Mouse (Mus musculus) kidney, embryonic 16.5 days (tissue): ENCODE results near the gene Tnr. TPM values are rescaled to one million over a fixed set of nuclear protein-coding genes. Genes with fewer than 3 reads are reported as not detected.

Experiments
- ATAC-seq: fragments of 200-750 bp; cut with Nextera tagmentation; 2 replicates; pipeline ENCODE4 v1.8.0; 2017; ENCODE audit warnings: moderate TSS enrichment; ENCODE audit not compliant: low FRiP score, low TSS enrichment
- H3K27ac ChIP-seq: fragments of 300-500 bp; sonication (generic); 2 replicates; pipeline ENCODE4 v1.5.1; 2014; ENCODE audit warnings: low read length
- H3K27me3 ChIP-seq: fragments of 300-500 bp; sonication (generic); 2 replicates; pipeline ENCODE4 v1.6.1; 2014; ENCODE audit warnings: low read length, control low read depth, mixed read lengths; ENCODE audit not compliant: insufficient read depth
- H3K36me3 ChIP-seq: fragments of 300-500 bp; sonication (generic); 2 replicates; pipeline ENCODE4 v1.6.1; 2014; ENCODE audit warnings: low read length, control low read depth, mixed read lengths; ENCODE audit not compliant: insufficient read depth
- H3K4me1 ChIP-seq: fragments of 300-500 bp; sonication (generic); 2 replicates; pipeline ENCODE4 v1.6.1; 2014; ENCODE audit warnings: low read length, control low read depth, mixed read lengths; ENCODE audit not compliant: insufficient read depth
- H3K4me2 ChIP-seq: fragments of 300-500 bp; sonication (generic); replicated peaks from 2 replicates; pipeline ENCODE4 v1.6.1; 2014; ENCODE audit warnings: low read depth, low read length
- H3K4me3 ChIP-seq: fragments of 300-500 bp; sonication (generic); 2 replicates; pipeline ENCODE4 v1.5.1; 2014; ENCODE audit warnings: mild to moderate bottlenecking, low read length
- H3K9ac ChIP-seq: fragments of 300-500 bp; sonication (generic); replicated peaks from 2 replicates; pipeline ENCODE4 v1.6.1; 2014; ENCODE audit warnings: low read length
- H3K9me3 ChIP-seq: fragments of 300-500 bp; sonication (generic); 2 replicates; pipeline ENCODE4 v1.6.1; 2016; ENCODE audit warnings: low read length, control low read depth
- WGBS: fragments of 180-500 bp; shearing (Covaris S2); extraction: QIAGEN DNeasy Blood & Tissue Kit; methylation state at CpG from one replicate; pipeline ENCODE4 v1.1.7; 2014; 5-methylcytosine and 5-hydroxymethylcytosine counted together
- polyA plus RNA-seq: library from polyadenylated mRNA; unstranded; fragments of >200 nt; fragmentation: Nextera tagmentation; extraction: Ambion mirVana; gene quantifications from 2 replicates; pipeline ENCODE4 v1.2.1, GENCODE M21; 2015

The Tnr gene
- polyA plus RNA-seq, 1 experiment from 2014 or later = not detected

DNA sequence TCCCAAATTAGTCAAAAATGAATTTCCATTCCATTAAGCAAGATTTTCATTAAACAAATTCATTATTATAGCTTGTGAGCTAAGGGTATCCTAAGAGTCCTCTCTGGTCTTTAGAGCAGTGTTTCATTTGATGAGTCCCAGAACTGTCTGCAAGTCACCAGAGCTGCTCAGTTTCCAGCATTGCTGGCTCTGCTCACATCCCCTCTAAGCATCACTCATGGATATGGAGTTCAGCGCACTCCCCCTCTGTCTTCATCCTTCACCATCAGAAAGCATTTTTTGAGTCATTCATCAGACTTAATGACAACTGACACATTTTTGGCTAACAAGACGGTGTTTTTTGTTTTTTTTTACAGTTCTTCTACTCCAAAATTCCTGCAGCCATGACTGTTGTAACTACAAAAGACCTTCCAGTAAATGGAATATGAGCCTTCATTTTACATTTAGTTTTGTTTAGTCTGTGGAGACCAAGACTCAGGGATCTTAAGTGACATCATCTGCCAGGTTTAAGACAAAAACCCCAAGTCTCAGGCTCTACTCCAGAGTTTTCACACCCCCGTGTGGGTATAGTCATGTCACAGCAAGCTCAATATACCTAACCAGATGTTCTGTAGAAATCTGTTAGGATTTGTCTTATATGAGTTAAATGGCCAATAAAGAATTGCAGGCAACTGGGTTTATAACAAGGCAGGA lies 338.4 kb downstream of the Tnr start:
- Histone ChIP-seq H3K4me3 (no peak overlapping the region), H3K36me3 (no peaks in the 10 kb centered on the region), H3K27ac (no peak overlapping the region), H3K27me3 (no peaks in the 10 kb centered on the region), H3K4me2 (no peak overlapping the region), H3K4me1 (no peaks in the 10 kb centered on the region), H3K9ac (no peak overlapping the region), H3K9me3 (no peaks in the 10 kb centered on the region)
- no peak for ATAC-seq
- WGBS = 65% methylated on average over 3 of the region's 3 CpGs

DNA sequence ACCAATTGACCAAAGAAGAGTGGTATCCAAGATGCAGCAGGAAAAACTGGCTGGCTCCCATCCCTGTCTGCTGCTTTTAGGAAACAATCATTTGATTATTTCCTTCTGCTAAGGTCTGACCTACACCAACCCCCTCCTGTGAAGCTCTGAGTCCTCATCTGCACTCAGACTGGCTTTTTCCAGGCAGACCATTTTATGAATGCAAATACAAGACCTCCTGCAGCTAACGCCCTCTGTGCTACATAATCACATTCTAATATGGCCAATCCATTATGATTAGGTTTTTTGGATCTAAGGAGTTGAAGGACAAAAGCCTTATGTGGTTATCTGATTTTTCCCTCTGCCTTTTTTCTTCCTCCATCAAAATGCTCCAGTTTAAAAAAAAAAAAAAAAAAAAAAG lies 342.1 kb downstream of the Tnr start:
- H3K9me3 ChIP-seq = no peaks in the 10 kb centered on the region
- WGBS = 88% methylated on average over 1 of the region's 1 CpGs

GRCm38 (mm10) chr1:159869619-159870441 lies 346.3 kb downstream of the Tnr start:
- no peak overlapping the region for H3K9ac ChIP-seq
- H3K4me3 ChIP-seq = no peak overlapping the region
- WGBS = 81% methylated on average over 6 of the region's 6 CpGs
- H3K36me3 ChIP-seq = no peaks in the 10 kb centered on the region
- ATAC-seq = no peak
- no peaks in the 10 kb centered on the region for H3K27me3 ChIP-seq
- H3K27ac ChIP-seq = no peak overlapping the region
- no peaks in the 10 kb centered on the region for H3K4me1 ChIP-seq
- H3K9me3 ChIP-seq = no peaks in the 10 kb centered on the region
- no peak overlapping the region for H3K4me2 ChIP-seq

More for the DNA sequence above, 342.1 kb downstream of the Tnr start:
- ATAC-seq = no peak
- Histone ChIP-seq H3K9ac (no peak overlapping the region), H3K36me3 (no peaks in the 10 kb centered on the region), H3K27me3 (no peaks in the 10 kb centered on the region), H3K4me3 (no peak overlapping the region), H3K4me2 (no peak overlapping the region), H3K27ac (no peak overlapping the region), H3K4me1 (no peaks in the 10 kb centered on the region)

GRCm38 (mm10) chr1:159872866-159873265 lies 349.3 kb downstream of the Tnr start:
- ATAC-seq = no peak
- WGBS = 90% methylated on average over 3 of the region's 3 CpGs
- H3K9me3 ChIP-seq = no peaks in the 10 kb centered on the region

DNA sequence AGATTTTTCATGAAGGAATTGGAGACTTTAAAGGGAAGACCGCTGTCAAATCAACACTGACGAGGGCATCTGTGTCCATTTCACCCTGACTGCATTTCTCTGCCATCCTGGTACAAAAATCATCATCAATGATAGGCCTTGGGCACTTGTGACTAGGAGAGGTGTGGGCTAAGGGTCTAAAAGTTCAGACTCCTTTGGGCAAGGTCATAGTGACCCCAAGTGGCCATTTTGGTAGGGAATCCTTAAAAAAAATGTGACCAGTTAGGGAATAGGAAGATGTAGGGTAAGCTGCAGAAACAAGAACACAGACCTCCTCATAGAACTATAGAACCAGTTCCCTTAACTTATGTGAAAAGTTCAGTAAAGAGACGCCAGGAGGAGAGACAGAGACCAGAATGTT lies 355.1 kb downstream of the Tnr start:
- Histone ChIP-seq H3K4me2 (no peak overlapping the region), H3K9ac (no peak overlapping the region), H3K4me3 (no peak overlapping the region), H3K9me3 (no peaks in the 10 kb centered on the region), H3K27ac (no peak overlapping the region), H3K36me3 (no peaks in the 10 kb centered on the region), H3K27me3 (no peaks in the 10 kb centered on the region), H3K4me1 (no peaks in the 10 kb centered on the region)
- WGBS = 59% methylated on average over 3 of the region's 3 CpGs
- no peak for ATAC-seq

More at GRCm38 (mm10) chr1:159872866-159873265, 349.3 kb downstream of the Tnr start:
- Histone ChIP-seq H3K4me1 (no peaks in the 10 kb centered on the region), H3K4me2 (no peak overlapping the region), H3K36me3 (no peaks in the 10 kb centered on the region), H3K9ac (no peak overlapping the region), H3K4me3 (no peak overlapping the region), H3K27ac (no peak overlapping the region), H3K27me3 (no peaks in the 10 kb centered on the region)

DNA sequence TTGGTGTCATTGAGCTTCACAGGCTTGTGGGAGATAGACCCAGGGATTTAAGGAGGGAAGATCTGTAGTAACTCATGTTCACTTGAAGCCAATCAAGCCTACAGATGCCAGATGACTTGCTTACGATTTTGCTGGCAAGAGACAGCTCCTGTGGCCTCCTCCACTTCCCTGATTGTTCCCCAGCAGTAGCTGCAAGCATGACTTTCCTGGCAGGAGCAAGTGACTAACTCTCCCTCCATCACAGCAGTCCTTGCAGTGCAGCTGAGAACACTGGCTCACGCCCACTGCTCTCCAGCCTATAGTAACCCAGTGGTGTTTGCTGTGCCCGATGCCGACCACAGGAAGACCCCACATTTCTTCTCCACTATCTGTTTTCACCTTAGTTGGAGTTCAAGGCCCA lies 356.3 kb downstream of the Tnr start:
- no peak for ATAC-seq
- WGBS = 67% methylated on average over 4 of the region's 4 CpGs

GRCm38 (mm10) chr1:159885476-159885875 lies 361.9 kb downstream of the Tnr start:
- no peaks in the 10 kb centered on the region for H3K4me1 ChIP-seq
- no peaks in the 10 kb centered on the region for H3K27me3 ChIP-seq
- no peak overlapping the region for H3K4me2 ChIP-seq
- no peak for ATAC-seq
- 30% methylated on average over 3 of the region's 3 CpGs for WGBS
- no peak overlapping the region for H3K9ac ChIP-seq
- no peak overlapping the region for H3K4me3 ChIP-seq
- H3K27ac ChIP-seq = no peak overlapping the region
- H3K36me3 ChIP-seq = no peaks in the 10 kb centered on the region
- no peaks in the 10 kb centered on the region for H3K9me3 ChIP-seq

More for the DNA sequence above, 356.3 kb downstream of the Tnr start:
- H3K4me2 ChIP-seq = no peak overlapping the region
- H3K4me1 ChIP-seq = no peaks in the 10 kb centered on the region
- no peaks in the 10 kb centered on the region for H3K27me3 ChIP-seq
- H3K9ac ChIP-seq = no peak overlapping the region
- no peaks in the 10 kb centered on the region for H3K9me3 ChIP-seq
- no peaks in the 10 kb centered on the region for H3K36me3 ChIP-seq
- H3K4me3 ChIP-seq = no peak overlapping the region
- H3K27ac ChIP-seq = no peak overlapping the region

DNA sequence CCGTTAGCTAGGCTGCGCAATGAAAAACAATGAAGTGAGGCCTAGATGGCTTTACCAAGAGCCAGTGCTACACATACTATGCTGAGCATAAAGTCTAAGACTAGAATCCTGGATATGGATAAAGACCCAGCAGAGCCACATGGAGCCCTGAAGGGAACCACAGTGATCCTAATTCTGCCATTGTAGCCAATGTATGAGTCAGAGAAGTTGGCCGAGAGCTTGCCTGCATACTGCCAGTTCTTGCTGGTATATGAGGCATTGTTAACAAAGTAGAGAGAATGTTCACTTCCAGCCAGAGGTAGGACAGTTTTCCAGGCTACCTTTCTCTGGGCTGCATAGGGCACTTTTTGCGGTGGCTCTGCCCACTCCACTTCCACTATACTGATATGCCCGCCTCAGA lies 365.0 kb downstream of the Tnr start:
- ATAC-seq = no peak
- no peaks in the 10 kb centered on the region for H3K9me3 ChIP-seq
- H3K9ac ChIP-seq = no peak overlapping the region
- no peaks in the 10 kb centered on the region for H3K36me3 ChIP-seq
- H3K27me3 ChIP-seq = no peaks in the 10 kb centered on the region
- no peak overlapping the region for H3K4me3 ChIP-seq
- H3K27ac ChIP-seq = no peak overlapping the region
- no peaks in the 10 kb centered on the region for H3K4me1 ChIP-seq
- WGBS = 95% methylated on average over 5 of the region's 5 CpGs
- no peak overlapping the region for H3K4me2 ChIP-seq

- Histone ChIP-seq H3K27me3 (no peaks in the 10 kb centered on the region), H3K4me3 (no peak overlapping the region), H3K36me3 (no peaks in the 10 kb centered on the region), H3K9me3 (no peaks in the 10 kb centered on the region), H3K4me2 (no peak overlapping the region), H3K9ac (no peak overlapping the region), H3K27ac (no peak overlapping the region), H3K4me1 (no peaks in the 10 kb centered on the region)
- no peak for ATAC-seq
- 85% methylated on average over 17 of the region's 17 CpGs for WGBS
These were observed 365.6 kb downstream of the Tnr start for GRCm38 (mm10) chr1:159889012-159889765.
